Mouse (Mus musculus): ENCODE measurements at regions not wholly inside any gene's neighbourhood (a gene's known extent, or its start where the extent isn't known, plus 50 kb on each side); places are given as distances from the start of the nearest gene placed in this dataset.
A peak's percentile ranks its signal among the peaks of the same experiment; 100 is the strongest.

DNA sequence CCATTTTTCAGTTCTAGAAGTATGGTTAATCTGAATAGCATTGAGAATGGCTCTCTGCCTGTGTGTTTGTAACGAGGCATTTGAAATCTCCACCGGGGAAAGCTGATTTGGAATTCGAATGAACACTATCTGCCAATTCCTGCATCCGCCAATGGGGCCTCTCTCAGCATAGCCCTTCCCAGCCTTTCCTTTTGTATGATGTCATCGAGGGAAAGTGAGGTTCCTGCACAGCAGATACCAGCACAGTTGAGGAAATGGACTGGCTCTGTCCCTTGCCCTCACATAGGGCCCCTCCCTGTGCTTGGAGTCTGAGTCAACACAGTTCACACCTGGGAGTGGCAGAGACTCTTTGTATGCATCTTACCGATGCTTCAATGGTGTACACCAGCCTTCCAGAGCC is 253.0 kb downstream of the Bcor start:
- peak; percentile 7 for DNase-seq (ENCODE audit: low spot score)

DNA sequence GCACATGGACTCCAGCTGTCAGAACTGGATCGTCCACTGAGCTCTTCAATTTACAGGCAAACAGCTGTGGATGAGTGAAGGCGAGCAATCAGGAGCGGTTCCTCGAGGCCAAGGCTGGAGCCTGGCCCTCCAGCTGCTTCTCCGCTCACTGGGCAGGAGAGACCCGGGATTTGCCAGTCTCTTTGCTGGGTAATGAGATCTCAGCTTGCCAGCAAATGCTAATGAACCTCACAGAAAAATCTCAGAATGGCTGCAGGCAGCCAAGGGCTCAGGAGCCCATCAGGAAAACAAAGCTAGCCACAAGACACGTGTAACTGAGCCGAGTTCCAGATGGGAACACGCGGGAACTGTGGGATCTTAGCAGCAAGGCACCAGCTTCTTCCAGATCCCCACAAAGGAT is 244.2 kb downstream of the Bcor start:
- DNase-seq (ENCODE audit: low spot score): no peak

DNA sequence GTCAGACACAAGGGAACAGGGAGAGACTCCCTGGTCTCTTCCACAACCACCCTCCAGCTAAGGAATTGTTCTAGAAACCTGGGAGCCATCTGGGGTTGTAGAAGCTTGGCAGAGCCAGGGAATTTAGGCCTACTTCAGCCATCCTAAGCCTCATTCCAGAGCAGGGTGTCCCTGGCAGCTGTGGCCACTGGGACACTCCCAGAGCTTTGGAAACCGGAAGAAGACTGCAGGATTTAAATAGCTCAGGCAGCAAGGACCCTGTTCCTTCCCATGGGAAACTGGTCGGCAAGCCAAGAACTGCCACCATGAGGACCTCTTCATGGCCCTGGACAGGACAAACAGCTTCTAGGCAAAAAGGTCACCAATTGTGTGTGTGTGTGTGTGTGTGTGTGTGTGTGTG is 239.9 kb downstream of the Bcor start:
- no peak for DNase-seq (ENCODE audit: low spot score)

DNA sequence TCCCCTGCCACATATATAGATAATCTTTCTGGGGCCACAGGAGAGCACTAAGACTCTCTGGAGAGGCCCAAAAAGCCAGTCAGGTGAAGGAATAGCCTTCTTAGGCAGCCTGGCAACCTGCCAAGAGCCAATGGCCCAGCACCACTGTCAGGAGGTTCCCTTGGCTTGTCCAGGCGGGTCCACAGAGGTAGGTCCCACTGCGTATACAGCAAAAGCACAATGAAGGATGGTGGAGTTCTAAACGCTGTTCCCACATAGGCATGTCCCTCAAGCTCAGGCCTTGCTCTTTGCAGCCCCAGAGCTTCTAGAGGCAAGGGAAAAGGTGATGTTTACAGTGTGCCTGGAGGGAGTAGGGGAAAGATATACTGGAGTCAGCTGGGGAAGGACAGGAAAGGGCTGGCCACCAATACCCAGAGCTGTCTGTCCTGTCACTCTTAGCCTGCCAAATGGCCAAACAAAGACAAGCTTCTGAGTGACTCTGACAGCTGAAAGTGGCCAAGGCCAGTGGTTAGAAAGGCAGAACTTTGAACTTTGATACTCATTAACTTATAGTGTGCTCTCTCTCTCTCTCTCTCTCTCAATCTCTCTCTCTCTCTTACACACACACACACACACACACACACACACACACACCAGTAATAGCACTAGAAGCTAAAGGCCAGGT is 235.4 kb downstream of the Bcor start:
- DNase-seq (ENCODE audit: low spot score): no peak

DNA sequence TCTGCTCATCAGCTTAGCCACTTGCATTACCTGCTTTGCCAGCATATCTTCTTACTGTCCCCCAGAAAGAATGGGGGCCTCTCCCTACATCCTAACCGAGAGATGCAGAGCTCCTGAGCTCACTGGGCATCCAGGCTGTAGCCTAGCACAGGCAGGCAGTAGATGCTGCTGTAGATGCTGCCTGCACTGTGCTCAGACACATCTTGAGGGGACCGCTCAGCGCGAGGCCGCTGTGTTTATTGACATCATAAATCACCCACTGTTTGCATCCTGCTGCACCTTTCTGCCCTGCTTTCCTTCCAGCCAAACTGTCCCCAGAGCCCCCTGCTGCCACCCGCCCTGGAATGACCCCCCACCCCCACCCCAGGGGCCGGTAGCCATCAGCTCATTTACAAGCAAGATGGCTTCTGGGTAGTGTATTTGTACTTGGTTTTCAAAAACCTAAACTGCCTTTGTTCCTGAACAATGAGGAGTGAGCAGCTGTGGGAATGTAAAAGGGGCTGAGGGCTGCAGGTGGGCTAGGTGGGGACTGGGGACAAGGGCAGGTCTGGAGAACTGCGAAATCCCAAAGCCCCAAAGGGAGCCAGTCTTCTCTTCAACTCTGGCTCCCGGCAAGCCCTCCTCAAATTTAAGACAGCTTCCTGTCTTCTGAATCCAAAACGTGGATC is 233.2 kb downstream of the Bcor start:
- DNase-seq (ENCODE audit: low spot score): no peak

- peak; percentile 10 for DNase-seq (ENCODE audit: low spot score)
Observed at GRCm38 (mm10) chrX:11929448-11929847, 230.7 kb downstream of the Bcor start.

DNA sequence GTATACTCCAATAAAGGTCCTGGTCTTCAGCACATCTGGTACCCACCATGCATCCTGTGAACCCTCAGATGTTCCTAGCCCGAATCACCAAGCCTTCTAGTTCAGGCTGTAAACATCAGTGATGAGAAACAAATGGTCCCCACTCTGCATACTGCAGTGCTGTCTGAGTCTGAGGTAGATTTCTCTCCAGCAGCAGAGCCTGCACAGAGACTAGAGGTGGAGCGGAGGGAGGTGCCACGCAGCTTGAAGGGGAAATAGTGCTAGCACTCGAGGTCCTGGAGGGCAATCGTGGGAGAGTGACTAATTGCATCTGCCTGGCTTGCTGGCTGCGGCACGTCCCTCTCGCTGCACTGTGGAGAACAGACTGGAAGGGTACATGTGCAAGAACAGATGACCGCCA is 228.7 kb downstream of the Bcor start:
- DNase-seq (ENCODE audit: low spot score): peak; percentile 8

GRCm38 (mm10) chrX:11935337-11935736 is 224.8 kb downstream of the Bcor start:
- peak; percentile 43 for DNase-seq (ENCODE audit: low spot score)

DNA sequence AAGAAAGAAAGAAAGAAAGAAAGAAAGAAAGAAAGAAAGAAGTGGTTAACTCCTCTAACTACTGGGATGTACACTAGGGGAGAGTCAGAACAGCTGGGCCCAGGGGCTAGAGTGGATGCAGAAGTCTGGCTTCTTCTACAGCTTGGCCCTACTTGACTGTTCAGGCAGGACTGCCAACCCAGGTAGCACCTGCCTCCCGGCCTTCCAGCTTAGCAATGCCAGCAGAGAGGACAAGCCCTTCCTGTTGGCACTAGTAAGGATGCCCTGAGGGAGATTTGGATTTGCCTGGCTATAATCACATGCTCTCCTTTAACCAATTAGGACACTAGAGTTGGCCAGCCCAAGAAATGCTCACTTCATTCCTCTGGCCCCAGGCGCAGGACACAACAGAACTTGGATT is 219.9 kb downstream of the Bcor start:
- peak; percentile 16 for DNase-seq (ENCODE audit: low spot score)

DNA sequence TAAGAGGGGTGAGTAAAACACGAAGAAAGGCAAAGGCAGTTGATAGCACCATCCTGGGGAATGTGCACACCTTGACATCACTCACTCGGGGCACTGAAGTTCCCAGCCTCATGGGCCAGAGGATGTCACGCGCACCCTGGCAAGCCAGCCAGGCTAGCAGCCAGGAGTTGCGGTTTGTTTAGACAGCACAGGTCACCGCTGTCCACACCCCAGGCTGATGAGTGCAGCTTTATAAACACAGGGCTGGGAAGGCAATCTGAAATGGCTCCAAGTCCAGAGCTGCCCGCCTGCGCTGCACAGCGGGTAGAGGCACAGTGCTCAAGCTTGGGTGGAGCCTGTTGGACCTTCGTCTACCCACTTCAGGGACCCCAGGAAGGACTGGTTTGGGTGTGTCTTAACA is 216.8 kb downstream of the Bcor start:
- peak; percentile 40 for DNase-seq (ENCODE audit: low spot score)

DNA sequence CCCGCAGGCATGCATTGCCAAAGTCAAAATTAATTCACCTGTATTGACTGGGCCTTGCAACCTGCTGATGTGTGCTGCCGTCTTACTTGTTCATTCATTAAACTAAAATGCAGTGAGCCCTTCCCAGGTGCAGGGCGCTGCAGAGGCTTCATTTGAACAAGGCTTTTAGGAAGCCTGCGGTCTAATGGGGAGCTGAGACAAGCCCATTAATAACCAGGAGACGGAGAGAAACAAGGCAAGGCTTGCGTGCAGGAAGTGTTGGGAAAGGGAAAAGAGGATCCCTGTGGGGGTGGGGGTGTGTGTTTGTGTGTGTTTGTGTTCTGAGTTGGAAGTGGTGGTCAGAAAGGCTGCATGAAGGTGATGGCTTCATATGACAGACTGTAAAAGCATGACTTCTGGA is 215.6 kb downstream of the Bcor start:
- DNase-seq (ENCODE audit: low spot score): no peak

DNA sequence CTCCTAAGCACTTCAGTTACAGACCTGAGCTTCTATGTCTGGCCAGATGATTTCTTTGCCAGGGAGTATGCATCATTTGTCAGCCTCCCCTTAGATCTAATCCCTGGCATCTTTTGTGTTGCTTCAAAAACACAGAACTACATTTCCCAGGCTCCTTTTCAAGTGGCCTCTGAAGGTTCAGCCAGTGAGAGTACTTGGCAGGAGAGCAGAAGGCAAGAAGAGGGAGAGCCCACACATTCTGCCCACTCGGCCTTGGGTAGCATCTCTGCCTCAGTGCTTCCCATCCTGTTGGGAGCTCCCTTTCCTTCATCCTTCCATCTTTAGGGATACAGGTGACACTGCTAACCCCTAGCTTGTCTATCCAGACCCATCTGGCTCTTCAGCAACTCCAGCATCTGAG is 214.9 kb downstream of the Bcor start:
- no peak for DNase-seq (ENCODE audit: low spot score)

DNA sequence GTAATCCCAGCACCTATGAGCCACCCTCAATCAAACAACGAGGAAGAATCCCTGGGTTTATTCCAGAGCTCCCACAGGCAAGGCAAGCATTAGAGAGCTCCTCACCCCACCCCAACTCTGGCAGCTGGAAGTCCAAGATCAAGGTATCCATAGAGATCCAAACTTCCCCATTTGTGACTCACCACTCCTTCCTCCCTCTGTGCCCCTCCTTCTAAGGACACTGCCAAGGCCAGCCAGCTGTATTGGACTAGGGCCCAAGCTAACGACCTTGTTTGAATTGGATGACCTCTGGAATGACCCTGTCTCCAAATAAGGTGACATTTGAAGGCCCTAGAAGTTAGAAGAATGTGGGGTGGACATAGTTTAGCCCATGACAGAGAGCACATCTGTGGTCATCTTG is 208.0 kb downstream of the Bcor start:
- DNase-seq (ENCODE audit: low spot score): no peak

DNA sequence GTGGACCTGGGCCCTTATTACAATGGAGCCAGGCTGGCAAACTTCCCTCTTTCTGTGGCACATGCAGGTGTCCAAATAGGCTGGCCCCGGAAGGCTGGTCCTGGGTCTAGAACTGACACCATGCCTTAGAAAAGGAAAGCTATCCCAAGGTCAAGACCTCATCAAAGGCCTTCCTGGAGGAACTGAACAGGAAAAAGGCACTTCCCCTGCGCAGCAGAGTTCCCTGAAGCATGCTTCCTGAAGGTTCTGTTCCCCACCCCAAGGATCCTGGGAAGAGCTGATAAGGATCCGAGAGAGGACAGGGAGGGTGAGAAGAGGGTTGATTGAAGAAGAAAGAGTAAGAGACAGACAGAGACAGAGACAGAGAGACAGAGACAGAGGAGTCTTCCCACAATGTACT is 204.0 kb downstream of the Bcor start:
- DNase-seq (ENCODE audit: low spot score): no peak

DNA sequence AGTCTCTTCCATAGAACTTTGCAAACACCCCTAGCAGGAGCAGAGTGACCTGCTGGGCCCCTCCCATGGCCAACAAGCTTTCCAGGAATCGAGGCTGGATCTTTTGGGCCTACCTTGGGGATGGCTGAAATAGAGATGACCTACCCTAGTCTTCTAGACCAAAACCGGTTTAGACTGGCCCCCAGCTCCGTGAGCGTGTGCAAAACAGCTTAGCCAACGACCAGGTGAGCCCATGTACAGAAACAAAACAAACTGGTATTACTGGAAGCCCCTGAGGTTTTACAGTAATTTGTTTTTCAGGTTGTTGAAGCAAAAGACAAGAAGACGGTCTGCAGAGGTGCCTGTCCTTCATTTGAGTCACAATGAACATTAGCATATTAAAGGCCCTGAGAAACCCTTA is 203.1 kb downstream of the Bcor start:
- DNase-seq (ENCODE audit: low spot score): no peak

DNA sequence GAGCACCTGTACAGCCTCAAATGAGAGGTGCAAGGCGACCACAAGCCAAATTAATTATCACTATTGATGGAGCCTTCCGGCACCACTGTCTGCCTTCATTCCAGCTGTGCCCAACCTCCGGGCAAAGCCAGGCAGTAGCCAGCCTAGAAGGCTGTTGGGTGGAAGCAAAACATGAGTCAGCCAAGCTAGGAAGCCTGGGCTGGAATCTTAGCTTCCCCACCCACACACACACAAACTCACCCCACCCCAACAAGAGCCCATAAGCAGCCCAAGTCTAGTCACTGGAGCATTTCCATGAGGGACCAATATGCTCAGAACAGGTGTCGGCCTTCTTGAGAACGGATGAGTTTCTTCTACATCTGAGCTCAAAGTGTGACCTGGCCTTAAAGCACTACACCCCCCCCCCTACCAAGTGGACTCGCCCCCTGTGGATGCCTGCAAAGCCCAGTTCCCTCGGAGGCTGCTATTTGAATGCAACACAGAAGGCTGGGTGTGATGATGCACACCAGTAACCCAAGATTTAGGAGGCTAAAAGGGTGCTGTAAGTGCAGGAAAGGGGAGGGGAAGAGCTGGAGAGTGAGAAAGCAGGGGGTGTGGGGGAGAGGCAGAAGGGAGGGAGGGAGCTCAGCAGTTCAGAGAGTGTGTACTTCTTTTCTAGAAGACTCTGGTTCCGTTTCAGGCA is 200.1 kb downstream of the Bcor start:
- DNase-seq (ENCODE audit: low spot score): no peak

GRCm38 (mm10) chrX:11961350-11961749 is 198.8 kb downstream of the Bcor start:
- no peak for DNase-seq (ENCODE audit: low spot score)

DNA sequence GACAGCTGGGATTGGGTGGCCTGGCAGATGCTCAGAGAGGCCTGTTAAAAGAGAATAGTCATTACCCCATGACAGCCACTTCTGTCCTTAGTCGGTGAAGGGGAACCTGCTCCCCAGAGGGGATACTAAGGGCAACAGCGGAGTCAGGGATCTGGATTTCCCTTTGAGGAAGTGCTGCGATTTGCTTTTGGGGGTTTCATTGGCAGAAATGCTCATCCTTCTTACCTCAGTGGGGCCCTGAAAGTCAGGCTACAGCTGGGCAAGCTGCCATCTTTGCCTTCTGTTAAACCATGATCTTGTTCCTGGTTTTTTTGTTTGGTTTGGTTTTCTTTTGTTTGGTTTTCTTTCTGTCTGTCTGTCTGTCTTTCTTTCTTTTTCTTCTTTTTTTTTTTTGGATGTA is 195.7 kb downstream of the Bcor start:
- no peak for DNase-seq (ENCODE audit: low spot score)

- no peak for DNase-seq (ENCODE audit: low spot score)
Observed at GRCm38 (mm10) chrX:11978679-11979078, 181.5 kb downstream of the Bcor start.

- no peak for DNase-seq (ENCODE audit: low spot score)
Observed at GRCm38 (mm10) chrX:11983276-11983675, 176.9 kb downstream of the Bcor start.

Measured in urinary bladder, postnatal 14 days (tissue).